Mouse (Mus musculus): Measurements from ENCODE around the gene Fam71f1.

The Fam71f1 gene

GRCm38 (mm10) chr6:29318879-29319278, at the start of gene Fam71f1:
Gene Fam71f1, plus strand, starts transcription at chr6:29319140.
- DNase-seq (ENCODE audit: low spot score in 2 of 2) = no peak

DNA sequence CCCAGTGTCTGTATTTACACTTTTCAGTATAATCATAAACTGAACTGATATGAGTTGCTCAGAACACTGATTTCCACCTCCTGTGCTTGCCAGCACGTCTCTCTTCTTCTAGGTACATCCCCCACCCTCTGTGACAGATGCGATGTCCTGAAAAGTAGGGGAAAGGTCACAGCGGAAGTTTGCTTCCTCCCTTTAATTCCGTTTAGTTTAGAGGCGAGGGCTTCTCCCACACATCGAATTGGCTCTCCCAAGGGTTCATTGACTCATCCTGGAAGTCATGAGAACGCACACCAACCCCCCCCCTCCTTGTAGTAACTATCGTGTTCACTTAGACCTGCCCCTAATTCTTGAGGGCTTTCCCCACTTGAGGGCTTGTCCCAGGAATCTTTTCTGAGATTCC, 48.0 kb upstream of the Fam71f1 start:
- DNase-seq (ENCODE audit: low spot score in 2 of 2) = no peak

- DNase-seq (ENCODE audit: low spot score in 2 of 2) = peak; percentile 84 to 89
Observed at GRCm38 (mm10) chr6:29272312-29273072, 46.4 kb upstream of the Fam71f1 start, which contains the start of gene Hilpda. Gene Hilpda, plus strand, starts transcription at chr6:29272488.

DNA sequence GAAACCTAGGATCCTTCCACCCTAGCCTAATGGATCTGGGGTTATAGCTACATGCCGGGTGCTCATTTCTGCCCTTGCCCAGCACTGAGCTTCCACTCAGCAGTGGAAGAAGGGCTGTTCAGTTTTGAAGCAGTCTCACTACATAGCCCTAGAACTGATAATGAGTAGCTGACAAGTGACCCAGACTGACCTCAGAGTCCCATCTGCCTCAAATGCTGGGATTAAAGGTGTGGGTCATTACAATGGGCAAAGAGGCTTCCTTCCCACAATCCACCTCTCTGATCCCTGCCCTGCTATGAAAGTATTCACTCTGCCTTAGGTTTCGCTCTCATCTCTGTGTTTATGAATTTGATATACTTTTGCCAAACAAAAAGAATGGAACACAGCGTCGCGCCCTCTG, 42.2 kb upstream of the Fam71f1 start:
- DNase-seq (ENCODE audit: low spot score in 2 of 2) = no peak

- peak; percentile 30 to 34 for DNase-seq (ENCODE audit: low spot score in 2 of 2)
Observed at GRCm38 (mm10) chr6:29278513-29279267, 40.2 kb upstream of the Fam71f1 start.

DNA sequence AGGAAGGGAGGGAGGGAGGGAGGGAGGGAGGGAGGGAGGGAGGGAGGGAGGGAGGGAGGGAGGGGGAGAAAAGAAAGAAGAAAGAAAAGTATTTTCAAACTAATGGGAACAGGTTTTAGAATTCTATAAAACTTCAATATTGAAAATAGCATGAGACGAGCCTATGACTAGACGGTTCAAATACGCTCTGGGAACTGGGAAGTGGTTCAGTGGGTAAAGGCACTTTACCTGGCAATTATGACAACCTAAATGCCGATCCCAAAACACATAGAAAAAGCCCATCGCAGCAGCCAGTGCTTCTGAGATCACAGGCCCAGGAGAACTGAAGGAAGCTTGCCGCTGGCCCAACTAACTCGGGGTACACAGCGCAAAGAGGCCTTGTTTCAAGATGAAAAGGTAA, 39.6 kb upstream of the Fam71f1 start, which contains the start of gene Fam71f2:
Fam71f2 (plus strand) TSS at position 301 of the 400 bp plus-strand sequence.
- DNase-seq (ENCODE audit: low spot score in 2 of 2) = no peak

- no peak for DNase-seq (ENCODE audit: low spot score in 2 of 2)
Observed at GRCm38 (mm10) chr6:29280671-29281070, 38.3 kb upstream of the Fam71f1 start.

DNA sequence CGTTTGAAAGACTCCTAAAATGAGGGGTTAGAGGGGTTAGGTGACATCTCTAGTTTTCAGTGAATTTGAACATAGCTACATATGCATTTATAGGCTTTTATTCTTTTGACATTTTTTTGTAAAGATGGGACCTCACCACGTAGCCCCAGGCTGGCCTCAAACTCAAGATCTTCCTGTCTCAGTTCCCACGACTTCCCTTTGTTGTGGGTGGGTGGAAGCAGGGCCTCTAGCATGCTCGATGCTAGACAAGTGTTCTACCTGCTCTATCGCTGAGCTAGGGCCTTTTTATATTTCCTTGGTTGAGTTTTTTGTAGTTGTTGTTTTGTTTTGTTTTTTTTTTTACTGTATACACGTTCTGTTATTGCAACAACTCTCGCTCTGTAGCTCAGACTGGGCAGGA, 32.1 kb upstream of the Fam71f1 start:
- DNase-seq (ENCODE audit: low spot score in 2 of 2) = no peak

- no peak for DNase-seq (ENCODE audit: low spot score in 2 of 2)
Observed at GRCm38 (mm10) chr6:29287481-29287880, 31.5 kb upstream of the Fam71f1 start.

GRCm38 (mm10) chr6:29287944-29288343, 31.0 kb upstream of the Fam71f1 start:
- DNase-seq (ENCODE audit: low spot score in 2 of 2) = no peak

- no peak for DNase-seq (ENCODE audit: low spot score in 2 of 2)
Observed at GRCm38 (mm10) chr6:29288651-29289050, 30.3 kb upstream of the Fam71f1 start.

- no peak for DNase-seq (ENCODE audit: low spot score in 2 of 2)
Observed at GRCm38 (mm10) chr6:29299112-29299511, 19.8 kb upstream of the Fam71f1 start.

GRCm38 (mm10) chr6:29303251-29303650, 15.7 kb upstream of the Fam71f1 start:
- no peak for DNase-seq (ENCODE audit: low spot score in 2 of 2)

- no peak for DNase-seq (ENCODE audit: low spot score in 2 of 2)
Observed at GRCm38 (mm10) chr6:29303726-29304125, 15.2 kb upstream of the Fam71f1 start.

DNA sequence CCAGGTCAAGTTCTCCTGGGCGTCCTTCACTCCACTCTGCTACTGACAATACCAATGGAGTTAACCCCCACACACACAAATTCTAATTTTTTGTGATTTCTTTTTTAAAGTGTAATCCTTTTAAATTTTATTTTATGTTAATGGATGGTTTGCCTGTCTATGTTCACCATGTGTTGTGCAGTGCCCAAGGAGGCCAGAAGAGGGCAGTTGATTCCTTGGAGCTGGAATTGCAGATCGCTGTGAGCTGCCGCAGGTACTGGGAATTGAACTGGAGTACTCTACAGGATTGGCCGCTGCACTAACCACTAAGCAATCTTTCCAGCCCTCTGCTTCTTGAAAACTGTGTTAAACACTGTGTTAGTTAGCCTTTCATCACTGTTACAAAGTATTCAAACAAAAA, 13.5 kb upstream of the Fam71f1 start:
- DNase-seq (ENCODE audit: low spot score in 2 of 2) = no peak

DNA sequence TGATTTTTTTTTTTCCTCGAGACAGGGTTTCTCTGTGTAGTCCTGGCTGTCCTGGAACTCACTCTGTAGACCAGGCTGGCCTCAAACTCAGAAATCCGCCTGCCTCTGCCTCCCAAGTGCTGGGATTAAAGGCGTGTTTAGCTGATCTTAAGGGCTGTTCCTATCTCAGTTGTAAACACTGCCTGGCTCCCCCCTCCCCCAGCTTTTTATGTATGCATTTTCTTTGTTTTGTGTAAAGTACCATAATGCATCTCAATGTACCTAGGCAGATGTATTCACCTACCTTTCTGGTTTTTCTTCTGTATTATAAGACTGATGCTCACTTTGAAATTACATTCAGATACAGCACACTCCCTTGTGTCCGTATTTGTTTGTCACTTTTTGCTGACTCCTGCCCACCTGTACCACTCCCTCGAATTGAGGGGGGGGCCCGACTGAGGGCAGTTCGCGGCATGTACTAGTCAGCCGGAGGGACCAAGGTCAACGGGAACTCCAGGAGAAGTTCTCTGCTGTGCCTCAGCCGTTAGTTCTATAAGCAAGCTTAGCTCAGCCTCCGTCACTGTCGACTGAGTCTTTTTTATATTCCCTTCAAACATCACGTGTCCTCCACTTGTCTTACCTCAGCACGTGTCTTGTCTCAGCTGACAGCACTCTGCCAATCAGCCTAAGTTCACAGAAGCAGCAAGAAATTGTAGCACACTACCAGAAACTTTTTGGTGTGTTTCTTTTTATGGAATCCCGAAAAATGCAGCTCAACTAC, 9.9 kb upstream of the Fam71f1 start:
- no peak for DNase-seq (ENCODE audit: low spot score in 2 of 2)

DNA sequence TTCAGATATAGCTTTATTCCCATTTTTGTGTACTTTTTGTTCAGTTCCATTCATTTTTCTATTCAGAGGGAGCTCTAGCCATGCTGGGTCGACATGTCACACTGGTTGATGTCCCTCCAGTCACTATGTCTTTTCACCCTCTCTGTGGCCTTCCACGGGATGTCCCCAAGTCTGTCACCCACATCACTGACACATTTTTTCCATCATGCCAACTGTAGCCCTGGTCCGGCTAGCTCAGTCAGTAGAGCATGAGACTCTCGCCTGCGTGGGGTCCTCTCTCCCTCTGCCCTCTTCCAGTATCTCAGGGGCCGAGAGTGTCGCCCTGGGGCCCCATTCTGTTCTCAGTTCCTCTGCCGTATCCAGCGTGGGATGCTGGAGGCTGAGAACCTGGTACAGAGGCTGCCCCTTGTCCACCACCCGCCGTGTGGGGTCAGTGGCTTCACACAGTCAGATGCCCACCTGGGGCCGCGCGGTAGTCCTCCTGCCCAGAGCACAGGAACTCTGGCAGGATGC, 5.2 kb upstream of the Fam71f1 start:
- DNase-seq (ENCODE audit: low spot score in 2 of 2) = no peak

- no peak for DNase-seq (ENCODE audit: low spot score in 2 of 2)
Observed at GRCm38 (mm10) chr6:29317286-29317685, 1.7 kb upstream of the Fam71f1 start.

- DNase-seq (ENCODE audit: low spot score in 2 of 2) = no peak
Observed at GRCm38 (mm10) chr6:29317941-29318340, 999 bp upstream of the Fam71f1 start.

- DNase-seq (ENCODE audit: low spot score in 2 of 2) = no peak
Observed at GRCm38 (mm10) chr6:29321586-29321985, 2.6 kb downstream of the Fam71f1 start.

GRCm38 (mm10) chr6:29322147-29322546, 3.2 kb downstream of the Fam71f1 start:
- no peak for DNase-seq (ENCODE audit: low spot score in 2 of 2)

GRCm38 (mm10) chr6:29322735-29323134, 3.8 kb downstream of the Fam71f1 start:
- no peak for DNase-seq (ENCODE audit: low spot score in 2 of 2)

Data from urinary bladder, adult 18-20 months (tissue).